Mouse (Mus musculus): ENCODE data around the gene Mecom.

DNA sequence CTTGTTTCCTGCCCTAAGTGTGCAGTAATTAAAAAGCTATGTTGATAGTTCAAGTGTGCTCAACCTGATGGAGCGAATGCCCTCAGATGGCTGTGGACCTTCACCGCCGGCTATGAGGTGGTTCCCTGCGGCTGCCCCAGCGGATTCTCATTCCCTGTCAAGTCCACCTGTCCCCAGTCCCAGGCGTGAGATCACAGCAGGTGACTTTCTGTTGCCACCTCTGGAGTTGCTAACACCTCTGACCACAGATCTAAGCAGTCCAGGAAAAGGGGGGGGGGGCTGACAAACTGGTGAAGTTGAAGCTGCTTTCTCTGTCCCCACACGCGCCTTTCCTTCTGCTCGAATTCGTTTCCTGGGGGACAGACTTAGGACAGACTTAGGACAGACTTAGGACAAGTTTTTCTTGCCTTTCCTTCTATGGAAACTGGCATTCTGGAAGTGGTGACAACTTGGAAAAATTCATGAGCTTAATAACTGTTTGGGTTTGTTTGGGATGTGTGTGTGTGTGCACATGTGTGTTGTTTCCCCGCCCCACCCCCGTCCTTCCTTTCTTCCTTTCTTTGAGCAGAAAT is 35.3 kb downstream of the Mecom start:
- TF ChIP-seq CTCF (IDR thresholded peaks at IDR 0.05; ENCODE audit: control insufficient read depth, insufficient read depth, insufficient replicate concordance, low read depth, low read length) (no peak), POLR2A (IDR thresholded peaks at IDR 0.05; ENCODE audit: control insufficient read depth, low read depth, low read length) (no peak)
